Mouse (Mus musculus): Measurements from ENCODE around the gene Tas2r104. TPM values are rescaled to one million over a fixed set of nuclear protein-coding genes. Genes with fewer than 3 reads are reported as not detected.

Tas2r104 gene
- polyA plus RNA-seq (2015; fragmentation: Nextera tagmentation; extraction: Ambion mirVana) = not detected in 2 replicates

- Histone ChIP-seq H3K9ac (no peak within 1 kb of the TSS), H3K9me3 (no peaks in the 10 kb centered on the region), H3K4me2 (replicated peaks) (no peak within 1 kb of the TSS), H3K27ac (no peak within 1 kb of the TSS), H3K4me3 (replicated peaks) (no peak within 1 kb of the TSS), H3K36me3 (no peaks in the 10 kb centered on the region), H3K4me1 (replicated peaks) (no peaks in the 10 kb centered on the region), H3K27me3 (replicated peaks) (no peaks in the 10 kb centered on the region)
- no peak for ATAC-seq
- WGBS = 87% methylated on average over 1 of the region's 1 CpGs
Measured at GRCm38 (mm10) chr6:131685644-131686043, at the start of gene Tas2r104. TSS of gene Tas2r104 (minus strand) at chr6:131685744.

GRCm38 (mm10) chr6:131712803-131713202, 27.3 kb upstream of the Tas2r104 start:
- no peak for ATAC-seq
- H3K27ac ChIP-seq = no peak overlapping the region

GRCm38 (mm10) chr6:131689963-131690362, 4.4 kb upstream of the Tas2r104 start, which contains the start of gene Tas2r114:
TSS of gene Tas2r114 (minus strand) at chr6:131690063.
- Histone ChIP-seq H3K4me3 (replicated peaks) (no peak within 1 kb of the TSS), H3K9me3 (no peaks in the 10 kb centered on the region), H3K36me3 (no peaks in the 10 kb centered on the region), H3K4me2 (replicated peaks) (no peak within 1 kb of the TSS), H3K27ac (no peak within 1 kb of the TSS), H3K4me1 (replicated peaks) (no peaks in the 10 kb centered on the region), H3K9ac (no peak within 1 kb of the TSS), H3K27me3 (replicated peaks) (no peaks in the 10 kb centered on the region)
- ATAC-seq = no peak

More at GRCm38 (mm10) chr6:131712803-131713202, 27.3 kb upstream of the Tas2r104 start:
- no peaks in the 10 kb centered on the region for H3K4me1 ChIP-seq (replicated peaks)
- H3K9me3 ChIP-seq = no peaks in the 10 kb centered on the region
- H3K9ac ChIP-seq = no peak overlapping the region
- no peaks in the 10 kb centered on the region for H3K36me3 ChIP-seq
- 42% methylated on average over 7 of the region's 7 CpGs for WGBS
- no peaks in the 10 kb centered on the region for H3K27me3 ChIP-seq (replicated peaks)
- no peak overlapping the region for H3K4me2 ChIP-seq (replicated peaks)
- no peak overlapping the region for H3K4me3 ChIP-seq (replicated peaks)

- 83% methylated on average over 1 of the region's 1 CpGs for WGBS
- Histone ChIP-seq H3K9me3 (no peaks in the 10 kb centered on the region), H3K27ac (no peak within 1 kb of the TSS), H3K4me2 (replicated peaks) (no peak within 1 kb of the TSS), H3K27me3 (replicated peaks) (no peaks in the 10 kb centered on the region), H3K36me3 (no peaks in the 10 kb centered on the region), H3K4me1 (replicated peaks) (no peaks in the 10 kb centered on the region), H3K4me3 (replicated peaks) (no peak within 1 kb of the TSS), H3K9ac (no peak within 1 kb of the TSS)
- no peak for ATAC-seq
Measured at GRCm38 (mm10) chr6:131687395-131687794, 1.9 kb upstream of the Tas2r104 start, which contains the start of gene Tas2r105. TSS of gene Tas2r105 (minus strand) at chr6:131687495.

- WGBS = 74% methylated on average over 3 of the region's 3 CpGs
- no peaks in the 10 kb centered on the region for H3K27me3 ChIP-seq (replicated peaks)
- H3K36me3 ChIP-seq = no peaks in the 10 kb centered on the region
- no peaks in the 10 kb centered on the region for H3K9me3 ChIP-seq
- H3K9ac ChIP-seq = no peak within 1 kb of the TSS
- no peaks in the 10 kb centered on the region for H3K4me1 ChIP-seq (replicated peaks)
- no peak within 1 kb of the TSS for H3K4me2 ChIP-seq (replicated peaks)
- H3K4me3 ChIP-seq (replicated peaks) = no peak within 1 kb of the TSS
- no peak for ATAC-seq
- H3K27ac ChIP-seq = no peak within 1 kb of the TSS
Measured at GRCm38 (mm10) chr6:131678786-131679185, 6.8 kb downstream of the Tas2r104 start, which contains the start of gene Tas2r106. TSS of gene Tas2r106 (minus strand) at chr6:131678886.

GRCm38 (mm10) chr6:131660049-131660448, 25.5 kb downstream of the Tas2r104 start, which contains the start of gene Tas2r107:
TSS of gene Tas2r107 (minus strand) at chr6:131660149.
- Histone ChIP-seq H3K27me3 (replicated peaks) (no peaks in the 10 kb centered on the region), H3K9me3 (no peaks in the 10 kb centered on the region), H3K9ac (no peak within 1 kb of the TSS), H3K4me1 (replicated peaks) (no peaks in the 10 kb centered on the region), H3K4me2 (replicated peaks) (no peak within 1 kb of the TSS), H3K4me3 (replicated peaks) (no peak within 1 kb of the TSS), H3K27ac (no peak within 1 kb of the TSS), H3K36me3 (no peaks in the 10 kb centered on the region)
- ATAC-seq = no peak

Other genes with a start within 250 kb of the Tas2r104 start
- gene 5430401F13Rik, start 199.3 kb downstream of the Tas2r104 start, polyA plus RNA-seq (2015; fragmentation: Nextera tagmentation; extraction: Ambion mirVana) = not detected in 2 replicates
- gene Gm6619, start 199.3 kb downstream of the Tas2r104 start, polyA plus RNA-seq (2015; fragmentation: Nextera tagmentation; extraction: Ambion mirVana) = not detected in 2 replicates
- gene Tas2r130, start 54.8 kb downstream of the Tas2r104 start, polyA plus RNA-seq (2015; fragmentation: Nextera tagmentation; extraction: Ambion mirVana) = not detected in 2 replicates
- gene Tas2r107, start 25.6 kb downstream of the Tas2r104 start, polyA plus RNA-seq (2015; fragmentation: Nextera tagmentation; extraction: Ambion mirVana) = not detected in 2 replicates
- not detected in 2 replicates for gene Tas2r106, start 6.9 kb downstream of the Tas2r104 start, polyA plus RNA-seq (2015; fragmentation: Nextera tagmentation; extraction: Ambion mirVana)
- gene Tas2r105, start 1.8 kb upstream of the Tas2r104 start, polyA plus RNA-seq (2015; fragmentation: Nextera tagmentation; extraction: Ambion mirVana) = not detected in 2 replicates
- not detected in 2 replicates for gene Tas2r114, start 4.3 kb upstream of the Tas2r104 start, polyA plus RNA-seq (2015; fragmentation: Nextera tagmentation; extraction: Ambion mirVana)